Mouse (Mus musculus) ES-E14 (cell line): Measurements from ENCODE around the gene Abhd2.

Source experiments
- CHD2 ChIP-seq: IDR thresholded peaks from 2 replicates; pipeline ENCODE4 v1.6.1; 2014; ENCODE audit warnings: mild to moderate bottlenecking, low read depth, low read length, inconsistent platforms
- HCFC1 ChIP-seq: IDR thresholded peaks from 2 replicates; pipeline ENCODE4 v1.6.1; 2012; ENCODE audit warnings: low read length, inconsistent platforms, borderline replicate concordance; ENCODE audit not compliant: insufficient read depth
- MAFK ChIP-seq: IDR thresholded peaks from 2 replicates; pipeline ENCODE4 v1.6.1; 2014; ENCODE audit warnings: mild to moderate bottlenecking, low read depth, low read length, inconsistent platforms; ENCODE audit not compliant: insufficient read depth
- ZC3H11A ChIP-seq: IDR thresholded peaks from 2 replicates; pipeline ENCODE4 v1.6.1; 2012; ENCODE audit warnings: low read depth, mild to moderate bottlenecking, inconsistent platforms, low read length, borderline replicate concordance

DNA sequence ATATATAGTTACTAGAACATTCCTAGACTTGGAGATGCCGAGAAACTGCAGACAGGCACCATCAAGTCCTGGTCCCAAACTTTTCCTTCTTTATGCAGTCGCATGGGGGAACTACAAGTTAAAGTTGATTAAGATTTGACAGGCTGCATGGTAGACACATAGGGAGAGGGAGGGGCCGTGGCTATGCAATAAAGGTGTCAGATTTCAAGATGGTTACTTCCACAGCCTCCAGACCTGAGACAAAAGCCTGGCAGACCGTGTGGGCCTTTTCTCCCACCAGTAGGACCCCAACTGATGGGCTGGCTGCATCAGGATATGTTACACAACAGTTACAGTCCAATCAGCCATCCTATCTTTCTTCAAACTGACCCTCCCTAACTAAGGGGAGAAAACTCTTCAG is 96.4 kb downstream of the Abhd2 start:
- no peak for TF ChIP-seq MAFK
- TF ChIP-seq HCFC1 = no peak
- no peak for TF ChIP-seq CHD2
- no peak for TF ChIP-seq ZC3H11A
